Mouse (Mus musculus): ENCODE results near the gene Tmem161a. TPM values are rescaled to one million over a fixed set of nuclear protein-coding genes. Genes with fewer than 3 reads are reported as not detected.
"Not testable (repeated sequence)": the region's sequence is repeated elsewhere in the genome, so short reads cannot be mapped to it uniquely, and the experiment has no call there.

Gene Tmem161a
- polyA plus RNA-seq, 1 experiment from 2014 or later: 45.1 TPM

DNA sequence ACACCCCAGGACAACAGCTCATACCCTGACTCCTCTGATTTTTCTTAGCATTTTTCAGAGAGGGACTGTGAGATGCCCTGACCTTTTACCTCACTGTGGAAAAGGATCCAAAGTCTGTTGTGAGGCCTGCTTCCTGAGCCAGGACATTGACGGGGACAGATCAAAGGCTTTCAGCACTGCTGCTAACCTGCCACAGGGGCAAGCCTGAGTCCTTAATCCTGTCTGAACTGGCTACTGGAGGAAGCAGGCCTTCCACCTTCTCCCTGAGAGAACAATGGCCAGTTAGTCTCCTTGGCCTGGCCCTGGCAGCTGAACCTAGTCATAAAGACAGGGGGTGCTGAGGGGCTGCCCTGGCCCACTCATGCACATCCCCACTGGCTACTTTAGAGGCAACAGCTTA, 36.0 kb downstream of the Tmem161a start:
- DNase-seq (ENCODE audit: low spot score) (no peak), ATAC-seq (replicated peaks; ENCODE audit: low FRiP score) (no peak)
- Histone ChIP-seq H3K4me3 (ENCODE audit: low read depth, low read length) (no peak overlapping the region), H3K9me3 (ENCODE audit: control insufficient read depth, low read length) (no peaks in the 10 kb centered on the region), H3K4me1 (replicated peaks; ENCODE audit: control insufficient read depth, insufficient read depth, low read length) (peaks cover 4% of the 10 kb centered on the region; the same call in 1 of the 2 replicates), H3K9ac (ENCODE audit: low read length) (no peak overlapping the region), H3K27ac (ENCODE audit: low read depth, low read length) (no peak overlapping the region), H3K27me3 (ENCODE audit: control insufficient read depth, insufficient read depth, low read length) (peaks cover 10% of the 10 kb centered on the region), H3K36me3 (ENCODE audit: control insufficient read depth, insufficient read depth, low read length) (no peaks in the 10 kb centered on the region), H3K4me2 (ENCODE audit: low read depth, low read length, severe bottlenecking) (no peak overlapping the region)
- 40% methylated on average over 1 of the region's 1 CpGs for WGBS

DNA sequence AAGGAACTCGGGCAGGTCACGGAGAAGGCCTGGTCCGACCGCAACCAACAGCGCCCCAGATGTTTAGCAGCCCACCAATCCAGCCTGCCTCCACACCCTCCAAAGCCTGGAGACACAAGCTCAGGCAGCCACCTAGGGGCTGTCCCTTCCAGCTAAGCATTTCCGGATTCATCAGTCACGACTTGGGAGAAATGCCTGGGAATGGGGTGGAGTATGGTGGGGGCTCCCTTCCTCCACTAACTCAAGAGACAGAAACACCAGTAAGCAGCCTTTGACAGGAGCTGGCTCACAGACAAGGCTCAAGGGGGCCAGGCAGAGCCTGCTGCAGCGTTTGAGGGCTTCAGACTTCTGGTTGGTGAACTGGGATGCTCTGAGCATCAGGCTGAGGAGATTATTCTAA, 38.4 kb downstream of the Tmem161a start:
- no peak for ATAC-seq (replicated peaks; ENCODE audit: low FRiP score)
- H3K4me1 ChIP-seq (replicated peaks; ENCODE audit: control insufficient read depth, insufficient read depth, low read length): peaks cover 4% of the 10 kb centered on the region; the same call in 1 of the 2 replicates
- no peak for DNase-seq (ENCODE audit: low spot score)
- no peak overlapping the region for H3K4me3 ChIP-seq (ENCODE audit: low read depth, low read length)
- no peak overlapping the region for H3K27ac ChIP-seq (ENCODE audit: low read depth, low read length)
- WGBS: 33% methylated on average over 8 of the region's 8 CpGs
- no peak overlapping the region for H3K9ac ChIP-seq (ENCODE audit: low read length)
- no peak overlapping the region for H3K4me2 ChIP-seq (ENCODE audit: low read depth, low read length, severe bottlenecking)
- H3K36me3 ChIP-seq (ENCODE audit: control insufficient read depth, insufficient read depth, low read length): no peaks in the 10 kb centered on the region
- H3K27me3 ChIP-seq (ENCODE audit: control insufficient read depth, insufficient read depth, low read length): peaks cover 10% of the 10 kb centered on the region
- no peaks in the 10 kb centered on the region for H3K9me3 ChIP-seq (ENCODE audit: control insufficient read depth, low read length)

DNA sequence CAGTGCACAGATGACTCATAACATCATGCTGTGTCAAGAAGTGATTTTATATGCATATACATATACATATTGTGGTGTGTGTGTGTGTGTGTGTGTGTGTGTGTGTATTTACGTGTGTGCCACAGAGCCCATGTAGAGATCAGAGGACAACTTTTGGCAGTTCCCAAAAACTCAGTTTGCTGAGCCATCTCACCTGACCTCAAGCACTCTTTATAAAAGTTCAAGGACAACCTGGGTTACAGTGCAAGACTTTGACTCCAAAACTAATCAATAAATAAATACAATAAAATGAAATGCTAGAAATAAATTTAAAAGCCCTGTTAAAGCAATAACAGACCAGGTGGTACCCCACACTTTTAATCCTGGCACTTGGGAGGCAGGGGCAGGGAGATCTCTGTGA, 39.1 kb downstream of the Tmem161a start:
- WGBS: 85% methylated on average over 1 of the region's 1 CpGs
- DNase-seq (ENCODE audit: low spot score) (no peak), ATAC-seq (replicated peaks; ENCODE audit: low FRiP score) (no peak)
- no peak overlapping the region for H3K27ac ChIP-seq (ENCODE audit: low read depth, low read length)
- H3K27me3 ChIP-seq (ENCODE audit: control insufficient read depth, insufficient read depth, low read length): peaks cover 10% of the 10 kb centered on the region
- peak overlapping the region; percentile 57; the same call in 1 of the 2 replicates for H3K9ac ChIP-seq (ENCODE audit: low read length)
- H3K4me2 ChIP-seq (ENCODE audit: low read depth, low read length, severe bottlenecking): peak overlapping the region; percentile 83
- H3K4me1 ChIP-seq (replicated peaks; ENCODE audit: control insufficient read depth, insufficient read depth, low read length): peaks cover 4% of the 10 kb centered on the region; the same call in 1 of the 2 replicates
- H3K9me3 ChIP-seq (ENCODE audit: control insufficient read depth, low read length): no peaks in the 10 kb centered on the region
- no peaks in the 10 kb centered on the region for H3K36me3 ChIP-seq (ENCODE audit: control insufficient read depth, insufficient read depth, low read length)
- peak overlapping the region; percentile 43 for H3K4me3 ChIP-seq (ENCODE audit: low read depth, low read length)

DNA sequence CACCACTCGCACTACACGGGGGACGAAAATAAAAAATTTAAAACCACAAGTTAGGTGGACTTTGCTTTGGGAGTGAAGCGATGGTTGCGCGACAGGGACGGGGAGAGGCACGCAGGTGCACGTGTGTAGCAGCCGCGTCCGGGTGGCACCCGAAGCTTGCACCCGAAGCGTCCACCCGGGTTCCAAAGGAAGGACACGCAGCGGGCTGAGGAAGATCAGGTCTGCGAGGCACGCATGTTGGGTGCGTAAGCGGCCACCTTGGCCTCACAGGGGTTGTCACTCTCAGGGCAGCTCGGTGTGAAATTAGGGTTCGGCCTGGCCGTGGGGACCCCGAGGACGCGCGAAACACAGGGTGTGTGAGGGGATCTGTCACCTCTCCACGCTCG, 39.6 kb downstream of the Tmem161a start:
- Histone ChIP-seq H3K4me2 (ENCODE audit: low read depth, low read length, severe bottlenecking) (peak overlapping the region; percentile 83), H3K9me3 (ENCODE audit: control insufficient read depth, low read length) (no peaks in the 10 kb centered on the region), H3K27ac (ENCODE audit: low read depth, low read length) (no peak overlapping the region), H3K4me3 (ENCODE audit: low read depth, low read length) (peak overlapping the region; percentile 43), H3K9ac (ENCODE audit: low read length) (peak overlapping the region; percentile 57), H3K36me3 (ENCODE audit: control insufficient read depth, insufficient read depth, low read length) (no peaks in the 10 kb centered on the region), H3K4me1 (replicated peaks; ENCODE audit: control insufficient read depth, insufficient read depth, low read length) (peaks cover 4% of the 10 kb centered on the region; the same call in 1 of the 2 replicates), H3K27me3 (ENCODE audit: control insufficient read depth, insufficient read depth, low read length) (peaks cover 10% of the 10 kb centered on the region)
- ATAC-seq (replicated peaks; ENCODE audit: low FRiP score) (no peak; the same call in 1 of the 2 replicates), DNase-seq (ENCODE audit: low spot score) (no peak)
- WGBS: 4% methylated on average over 31 of the region's 31 CpGs

DNA sequence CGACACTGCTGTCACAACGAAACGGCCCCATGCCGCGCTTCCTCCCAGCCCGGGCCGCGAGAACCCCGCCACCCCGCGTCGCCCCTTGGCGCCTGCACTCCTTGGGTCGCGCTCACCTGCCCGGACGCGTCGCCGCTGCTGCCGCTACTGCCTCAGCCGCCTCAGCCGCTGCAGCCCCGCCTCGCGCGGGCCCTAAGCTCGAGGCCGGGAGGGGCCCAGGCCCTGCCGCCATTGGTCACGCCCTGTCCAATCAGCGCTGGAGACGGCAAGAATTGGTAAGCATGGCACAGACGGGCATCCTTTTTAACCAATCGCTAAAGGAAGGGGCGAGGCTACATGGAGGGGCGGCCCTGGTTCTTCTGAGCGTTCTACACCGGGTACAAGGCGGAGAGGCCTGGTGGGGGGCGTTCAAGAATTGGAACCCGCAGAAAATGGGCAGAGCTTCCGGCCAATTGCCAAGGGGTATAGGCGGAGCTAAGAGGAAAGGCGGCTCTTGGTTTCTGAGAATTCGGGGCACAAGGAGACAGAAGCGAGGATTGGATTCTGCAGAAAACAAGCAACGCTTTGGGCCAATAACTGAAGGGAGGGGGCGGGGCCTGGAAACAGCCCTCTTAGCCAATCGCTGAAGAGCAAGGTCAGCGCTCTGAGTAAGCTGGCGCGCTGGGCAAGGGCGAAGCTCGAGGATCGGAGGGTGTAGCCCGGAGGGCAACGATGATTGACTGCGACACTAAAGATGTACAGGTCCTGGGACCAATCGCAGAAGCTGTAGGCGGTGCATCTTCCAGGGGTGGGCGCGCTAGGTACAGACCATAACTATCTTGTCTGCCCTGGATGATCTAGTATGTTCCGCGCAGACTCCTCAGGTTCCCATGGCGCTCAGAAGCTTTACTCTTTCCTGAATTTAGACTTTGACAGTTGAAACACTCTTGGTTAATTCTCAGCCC, 40.2 kb downstream of the Tmem161a start, which contains the start of gene Slc25a42:
Gene Slc25a42, minus strand, starts transcription at position 194 of the 944 bp plus-strand sequence.
- under 1% methylated on average over 66 of the region's 66 CpGs for WGBS
- H3K9ac ChIP-seq (ENCODE audit: low read length): peak within 1 kb of the TSS; percentile 57
- ATAC-seq (replicated peaks; ENCODE audit: low FRiP score) (peak; percentile 99), DNase-seq (ENCODE audit: low spot score) (peak; percentile 96)
- no peak within 1 kb of the TSS for H3K27ac ChIP-seq (ENCODE audit: low read depth, low read length)
- H3K36me3 ChIP-seq (ENCODE audit: control insufficient read depth, insufficient read depth, low read length): no peaks in the 10 kb centered on the region
- H3K27me3 ChIP-seq (ENCODE audit: control insufficient read depth, insufficient read depth, low read length): peaks cover 10% of the 10 kb centered on the region
- H3K9me3 ChIP-seq (ENCODE audit: control insufficient read depth, low read length): no peaks in the 10 kb centered on the region
- peak within 1 kb of the TSS; percentile 83 for H3K4me2 ChIP-seq (ENCODE audit: low read depth, low read length, severe bottlenecking)
- peaks cover 4% of the 10 kb centered on the region; the same call in 1 of the 2 replicates for H3K4me1 ChIP-seq (replicated peaks; ENCODE audit: control insufficient read depth, insufficient read depth, low read length)
- H3K4me3 ChIP-seq (ENCODE audit: low read depth, low read length): peak within 1 kb of the TSS; percentile 43

DNA sequence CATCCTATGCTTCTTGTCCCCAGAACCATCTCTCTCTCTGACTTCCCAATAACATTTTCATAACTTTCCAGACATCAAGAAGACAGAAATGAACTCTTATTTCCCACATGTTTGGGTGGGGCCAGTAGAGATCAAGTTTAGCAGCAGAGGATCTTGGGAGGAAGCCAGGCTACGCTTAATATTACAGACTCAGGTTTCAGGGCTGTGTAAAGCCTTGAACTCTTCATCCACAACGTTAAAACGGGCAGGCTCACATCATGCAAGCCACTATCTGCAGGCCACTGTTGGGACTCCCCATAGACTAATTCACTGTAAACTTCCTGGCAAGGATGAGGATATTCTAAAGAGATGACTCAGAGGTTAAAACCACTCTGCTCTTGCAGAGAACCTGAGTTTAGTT, 42.3 kb downstream of the Tmem161a start:
- ATAC-seq (replicated peaks; ENCODE audit: low FRiP score) (no peak), DNase-seq (ENCODE audit: low spot score) (no peak)
- H3K36me3 ChIP-seq (ENCODE audit: control insufficient read depth, insufficient read depth, low read length): no peaks in the 10 kb centered on the region
- peaks cover 10% of the 10 kb centered on the region for H3K27me3 ChIP-seq (ENCODE audit: control insufficient read depth, insufficient read depth, low read length)
- H3K4me1 ChIP-seq (replicated peaks; ENCODE audit: control insufficient read depth, insufficient read depth, low read length): peaks cover 4% of the 10 kb centered on the region; the same call in 1 of the 2 replicates
- no peaks in the 10 kb centered on the region for H3K9me3 ChIP-seq (ENCODE audit: control insufficient read depth, low read length)
- H3K27ac ChIP-seq (ENCODE audit: low read depth, low read length): no peak overlapping the region
- H3K4me3 ChIP-seq (ENCODE audit: low read depth, low read length): no peak overlapping the region
- H3K9ac ChIP-seq (ENCODE audit: low read length): no peak overlapping the region
- no peak overlapping the region for H3K4me2 ChIP-seq (ENCODE audit: low read depth, low read length, severe bottlenecking)
- WGBS: 64% methylated on average over 3 of the region's 3 CpGs

DNA sequence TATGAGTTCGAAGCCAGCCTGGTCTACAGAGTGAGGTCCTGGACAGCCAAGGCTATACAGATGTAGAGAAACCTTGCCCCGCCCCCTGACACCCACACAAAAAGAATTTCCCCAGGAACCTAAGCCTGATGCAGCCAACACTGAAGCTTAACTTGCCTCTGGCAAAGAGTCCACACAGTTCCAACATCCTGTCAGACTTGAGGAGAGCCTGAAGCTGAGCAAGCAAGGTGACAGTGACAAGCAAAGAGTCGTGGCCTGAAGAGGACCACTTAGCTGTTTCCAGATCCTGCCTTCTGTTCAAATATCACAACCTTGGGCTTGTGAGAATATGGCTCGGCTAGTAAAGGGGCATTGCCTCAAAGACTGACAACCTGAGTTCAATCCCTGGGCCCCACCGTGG, 42.9 kb downstream of the Tmem161a start:
- peaks cover 4% of the 10 kb centered on the region; the same call in 1 of the 2 replicates for H3K4me1 ChIP-seq (replicated peaks; ENCODE audit: control insufficient read depth, insufficient read depth, low read length)
- no peak overlapping the region for H3K4me3 ChIP-seq (ENCODE audit: low read depth, low read length)
- H3K27ac ChIP-seq (ENCODE audit: low read depth, low read length): no peak overlapping the region
- DNase-seq (ENCODE audit: low spot score) (no peak), ATAC-seq (replicated peaks; ENCODE audit: low FRiP score) (no peak)
- H3K4me2 ChIP-seq (ENCODE audit: low read depth, low read length, severe bottlenecking): no peak overlapping the region
- no peaks in the 10 kb centered on the region for H3K9me3 ChIP-seq (ENCODE audit: control insufficient read depth, low read length)
- peaks cover 10% of the 10 kb centered on the region for H3K27me3 ChIP-seq (ENCODE audit: control insufficient read depth, insufficient read depth, low read length)
- no peak overlapping the region for H3K9ac ChIP-seq (ENCODE audit: low read length)
- WGBS: 78% methylated on average over 5 of the region's 5 CpGs
- no peaks in the 10 kb centered on the region for H3K36me3 ChIP-seq (ENCODE audit: control insufficient read depth, insufficient read depth, low read length)

DNA sequence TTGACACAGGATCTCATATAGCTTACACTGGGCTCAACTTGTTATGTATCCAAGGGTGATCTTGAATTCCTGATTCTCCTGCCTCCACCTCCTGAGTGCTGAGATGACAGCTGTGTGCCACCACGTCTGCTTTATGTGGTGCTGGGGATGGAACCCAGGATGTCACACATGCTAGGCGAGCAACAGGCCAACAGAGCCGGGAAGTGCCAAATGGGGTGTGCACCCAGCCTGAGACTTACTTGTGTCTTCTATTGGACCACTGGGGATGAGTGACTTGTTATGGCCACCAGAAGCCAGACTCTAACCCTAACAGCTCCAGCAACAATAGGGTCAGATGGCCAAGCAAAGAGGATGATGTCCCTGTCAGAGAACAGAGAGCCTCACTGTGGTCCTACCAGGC, 44.0 kb downstream of the Tmem161a start:
- 79% methylated on average over 3 of the region's 3 CpGs for WGBS

More for the DNA sequence above, 44.0 kb downstream of the Tmem161a start:
- H3K27ac ChIP-seq (ENCODE audit: low read depth, low read length); H3K9me3 ChIP-seq (ENCODE audit: control insufficient read depth, low read length); H3K27me3 ChIP-seq (ENCODE audit: control insufficient read depth, insufficient read depth, low read length); H3K4me3 ChIP-seq (ENCODE audit: low read depth, low read length); H3K4me2 ChIP-seq (ENCODE audit: low read depth, low read length, severe bottlenecking); H3K36me3 ChIP-seq (ENCODE audit: control insufficient read depth, insufficient read depth, low read length); DNase-seq (ENCODE audit: low spot score); H3K9ac ChIP-seq (ENCODE audit: low read length); ATAC-seq (replicated peaks; ENCODE audit: low FRiP score); H3K4me1 ChIP-seq (replicated peaks; ENCODE audit: control insufficient read depth, insufficient read depth, low read length): not testable (repeated sequence)

All from forebrain, embryonic 11.5 days (tissue).